Mouse (Mus musculus) monocyte, adult 5-6 weeks (primary cell): ENCODE results near the gene Dennd5b. TPM values are rescaled to one million over a fixed set of nuclear protein-coding genes. Genes with fewer than 3 reads are reported as not detected.
A peak's percentile ranks its signal among the peaks of the same experiment; 100 is the strongest.
"Not testable (repeated sequence)": the region's sequence is repeated elsewhere in the genome, so short reads cannot be mapped to it uniquely, and the experiment has no call there.

Experiments
- ATAC-seq: fragments of 153-309, 156-312 bp; replicated peaks from 2 replicates; pipeline ENCODE4 v1.8.0; 2017; ENCODE audit warnings: mild to moderate bottlenecking; ENCODE audit not compliant: low TSS enrichment, insufficient number of reproducible peaks, severe bottlenecking, poor library complexity, low FRiP score
- total RNA-seq: library from RNA; stranded (forward); fragments of 200-1000, 200-491, 200-594 nt; gene quantifications from 3 replicates; pipeline ENCODE4 v1.2.3, GENCODE M21; 2017

Dennd5b gene
- 4.7 to 7.3 TPM (median 4.8 TPM) in 3 replicates for total RNA-seq

DNA sequence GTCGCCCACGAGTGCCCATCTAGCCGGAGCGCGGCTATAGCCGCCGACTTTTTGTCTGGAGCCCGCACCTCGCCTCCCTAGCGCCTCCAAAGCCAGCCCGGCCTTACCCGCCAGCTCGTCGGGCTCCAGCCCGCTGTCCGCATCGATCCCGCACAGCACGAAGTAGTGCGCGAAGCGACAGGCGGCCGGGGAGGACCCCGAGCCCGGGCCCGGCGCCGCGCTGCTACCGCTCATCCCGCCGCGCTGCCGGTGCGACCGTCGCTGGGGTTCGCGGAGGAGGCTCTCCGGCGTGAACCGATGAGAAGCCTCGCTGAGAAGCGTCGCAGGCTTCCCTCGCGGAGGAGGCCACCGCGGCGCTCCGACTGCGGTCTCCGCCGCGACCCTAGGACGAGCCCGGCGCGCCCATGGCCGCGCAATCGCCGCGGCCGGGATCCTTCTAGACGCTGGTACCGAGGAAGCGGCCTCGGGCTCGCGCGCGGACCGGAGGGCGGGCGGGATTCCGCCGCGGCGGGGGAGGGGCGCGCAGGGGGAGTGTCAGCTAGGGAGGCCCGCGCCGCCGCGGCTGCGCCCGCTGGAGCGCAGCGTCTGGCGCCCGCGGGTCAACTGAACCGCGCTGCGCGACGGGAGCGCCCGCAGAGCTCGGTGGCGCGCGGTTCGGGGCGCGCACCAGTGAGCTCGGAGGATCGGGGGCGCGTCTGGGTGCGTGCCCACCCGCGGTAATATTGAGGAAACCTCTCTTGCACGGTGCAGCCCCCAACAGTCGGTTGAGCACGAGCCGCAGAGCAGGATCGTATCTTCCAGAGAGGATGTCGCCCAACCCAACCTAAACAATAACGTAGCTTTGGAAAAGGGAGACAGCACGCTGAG, at the start of gene Dennd5b:
Dennd5b (minus strand) TSS at position 605 of the 867 bp plus-strand sequence.
- 0 out of 2 replicates have a peak, but pooled peaks have one; percentile 13 for ATAC-seq

DNA sequence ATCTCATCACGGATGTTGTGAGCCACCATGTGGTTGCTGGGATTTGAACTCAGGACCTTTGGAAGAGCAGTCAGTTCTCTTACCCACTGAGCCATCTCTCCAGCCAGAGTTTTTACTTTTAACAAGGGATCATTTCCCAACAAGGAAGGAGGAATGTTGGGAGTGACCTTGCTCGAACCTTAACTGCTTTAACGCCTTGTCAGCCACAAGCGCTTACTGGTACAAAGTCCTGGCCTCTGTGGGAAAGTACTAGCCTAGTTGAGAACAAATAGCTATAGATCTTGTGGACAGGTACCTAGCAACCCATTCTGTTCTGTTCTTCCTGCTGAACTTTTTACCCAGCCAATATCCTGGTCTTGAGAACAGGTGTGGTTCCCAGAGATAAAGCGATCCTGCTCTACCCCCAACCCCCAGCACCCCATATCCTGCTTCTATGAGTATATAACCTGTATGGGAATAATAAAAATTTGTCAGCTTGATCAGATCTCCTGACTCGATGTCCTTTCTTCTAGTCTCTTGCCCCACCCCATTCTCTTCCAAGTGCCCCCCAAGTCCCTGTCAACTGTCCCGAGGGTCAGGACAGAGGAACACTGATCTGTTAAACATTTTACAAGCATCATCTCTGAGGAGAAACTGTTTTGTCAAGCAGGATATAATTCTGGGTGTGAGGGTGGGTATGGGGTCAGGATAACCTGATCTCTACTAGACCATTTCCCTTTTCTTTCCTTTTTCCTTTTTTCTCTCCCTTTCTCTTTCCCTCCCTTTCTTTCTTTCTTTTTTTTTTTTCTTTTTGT, 47.2 kb upstream of the Dennd5b start:
- ATAC-seq: no peak

DNA sequence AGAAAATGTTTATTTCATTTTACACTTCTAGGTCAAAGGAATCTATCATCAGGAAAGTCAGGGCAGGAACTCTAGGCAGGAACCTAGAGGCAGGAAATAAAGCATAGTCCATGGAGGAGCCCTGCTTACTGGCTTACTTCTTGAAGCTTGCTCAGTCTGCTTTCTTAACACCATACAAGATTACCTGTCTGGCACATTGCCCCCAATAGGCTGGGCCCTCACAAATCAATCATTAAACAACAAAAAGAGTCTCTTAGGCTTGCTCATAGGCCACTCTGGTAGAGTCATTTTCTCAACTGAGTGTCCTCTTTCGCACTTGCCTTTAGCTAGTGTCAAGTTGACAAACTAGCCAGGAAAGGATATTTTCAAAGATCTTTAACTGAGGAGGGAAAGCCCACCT, 43.7 kb upstream of the Dennd5b start:
- no peak for ATAC-seq

DNA sequence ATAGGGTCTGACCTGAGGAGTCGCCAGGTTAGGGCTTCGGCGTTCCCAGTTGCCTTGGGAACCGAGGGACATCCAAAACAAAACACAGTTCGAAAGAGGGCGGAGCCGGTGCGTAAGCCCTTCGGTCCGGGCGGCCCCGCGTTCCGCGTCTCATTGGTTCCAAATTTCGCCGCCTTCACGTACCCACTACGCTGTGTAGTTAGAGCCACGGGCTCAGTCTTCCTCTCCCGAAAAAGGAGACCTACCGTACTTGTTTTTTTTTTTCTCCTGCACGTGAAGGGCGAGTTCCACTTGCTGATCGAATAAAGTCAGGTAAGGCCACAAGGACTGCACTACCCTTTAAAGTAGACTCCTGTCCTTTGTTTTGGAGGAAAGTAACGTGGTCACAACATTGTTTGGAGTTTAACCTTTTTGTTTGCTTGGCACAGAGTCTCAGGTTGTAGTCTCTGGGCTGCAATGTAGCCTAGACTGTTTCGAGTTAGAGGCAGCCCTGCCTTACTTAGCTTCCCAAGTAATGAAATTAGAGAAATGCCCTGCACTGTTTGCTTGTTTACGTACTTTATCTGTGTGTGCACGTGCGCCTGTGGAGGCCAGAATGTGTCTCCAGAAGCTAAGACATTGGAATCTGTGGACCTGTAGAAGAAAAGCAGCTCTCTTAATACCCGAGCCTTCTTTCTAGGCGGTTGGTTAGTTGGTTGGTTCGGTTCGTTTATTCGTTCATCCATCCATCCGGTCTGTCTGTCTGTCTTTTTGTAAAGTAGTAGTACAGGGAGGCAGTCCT, 40.1 kb upstream of the Dennd5b start:
- peak; percentile 94 for ATAC-seq

DNA sequence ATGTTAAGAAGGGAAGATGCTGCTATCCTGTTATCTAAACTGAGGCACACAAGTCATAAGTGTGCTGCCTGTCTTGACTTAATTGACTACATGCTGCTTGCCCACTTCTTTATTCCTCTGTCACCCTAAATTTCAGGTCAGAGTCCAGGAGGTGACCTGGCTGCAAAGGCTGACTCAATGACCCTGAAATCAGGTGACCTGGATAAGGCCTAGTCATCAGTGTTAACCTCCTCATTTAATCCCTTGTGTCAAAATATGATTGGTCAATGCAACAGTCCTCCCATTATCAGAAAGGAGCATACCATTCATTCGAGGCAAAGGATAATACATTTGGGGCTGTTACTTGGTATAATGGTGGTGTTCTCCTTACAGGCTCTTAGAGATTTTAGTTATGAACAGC, 38.0 kb upstream of the Dennd5b start, which contains the start of gene Etfbkmt:
Etfbkmt (plus strand) TSS at position 379 of the 400 bp plus-strand sequence.
- no peak for ATAC-seq

DNA sequence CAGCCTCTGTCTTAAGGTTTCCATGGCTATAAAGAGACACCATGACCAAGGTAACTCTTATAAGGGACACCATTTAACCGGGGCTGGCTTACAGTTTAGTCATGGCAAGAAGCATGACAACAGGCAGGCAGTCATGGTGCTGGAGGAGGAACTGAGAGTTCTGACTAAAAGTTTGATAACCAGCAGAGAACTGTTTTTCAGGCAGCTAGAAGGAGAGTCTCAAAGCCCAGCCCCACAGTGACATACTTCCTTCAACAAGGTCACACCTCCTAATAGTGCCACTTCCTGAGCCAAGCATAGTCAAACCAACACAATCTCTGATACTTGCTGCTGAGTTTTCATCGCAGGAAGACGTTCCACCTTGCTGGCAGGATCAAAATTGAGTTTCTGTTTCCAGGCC, 37.5 kb upstream of the Dennd5b start:
- peak; percentile 48; the same call in 1 of the 2 replicates for ATAC-seq

DNA sequence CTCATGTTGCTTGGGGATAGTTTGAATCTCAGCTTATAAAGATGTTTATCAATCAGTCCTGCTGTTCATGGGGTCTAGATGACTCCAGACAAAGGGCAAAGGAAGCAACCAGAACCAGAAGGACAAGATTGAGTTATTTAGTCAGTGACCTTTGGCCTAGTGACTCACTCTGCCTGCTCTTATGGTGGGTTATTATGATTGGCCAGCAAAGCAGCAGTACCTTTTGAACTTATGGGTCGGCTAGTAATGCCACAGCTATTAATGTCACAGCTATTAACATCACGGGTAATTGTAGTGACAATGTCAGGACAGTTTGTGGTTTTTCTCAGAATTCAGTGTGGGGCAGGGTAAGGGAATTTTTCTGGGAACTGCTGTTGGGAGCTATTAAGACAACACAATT, 36.5 kb upstream of the Dennd5b start:
- no peak for ATAC-seq

DNA sequence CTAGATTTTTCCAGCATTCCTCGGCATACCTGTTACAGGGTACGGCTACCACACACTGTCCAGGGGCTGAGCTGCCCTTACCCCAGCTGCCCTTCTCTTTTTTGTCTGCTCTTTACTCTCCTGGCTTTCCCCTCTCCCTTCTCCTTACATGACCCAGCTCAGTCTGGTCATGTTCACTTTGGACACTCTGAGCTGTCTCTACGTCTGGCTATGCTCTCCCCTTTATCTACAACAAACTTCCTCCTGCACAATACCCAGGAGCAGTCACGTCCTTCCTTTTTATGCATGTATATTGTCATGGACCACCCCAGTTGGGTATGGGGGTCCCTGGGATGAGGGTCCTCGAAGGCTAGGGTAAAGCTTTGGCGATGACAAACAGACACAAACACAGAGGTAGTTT, 34.2 kb upstream of the Dennd5b start:
- no peak for ATAC-seq

DNA sequence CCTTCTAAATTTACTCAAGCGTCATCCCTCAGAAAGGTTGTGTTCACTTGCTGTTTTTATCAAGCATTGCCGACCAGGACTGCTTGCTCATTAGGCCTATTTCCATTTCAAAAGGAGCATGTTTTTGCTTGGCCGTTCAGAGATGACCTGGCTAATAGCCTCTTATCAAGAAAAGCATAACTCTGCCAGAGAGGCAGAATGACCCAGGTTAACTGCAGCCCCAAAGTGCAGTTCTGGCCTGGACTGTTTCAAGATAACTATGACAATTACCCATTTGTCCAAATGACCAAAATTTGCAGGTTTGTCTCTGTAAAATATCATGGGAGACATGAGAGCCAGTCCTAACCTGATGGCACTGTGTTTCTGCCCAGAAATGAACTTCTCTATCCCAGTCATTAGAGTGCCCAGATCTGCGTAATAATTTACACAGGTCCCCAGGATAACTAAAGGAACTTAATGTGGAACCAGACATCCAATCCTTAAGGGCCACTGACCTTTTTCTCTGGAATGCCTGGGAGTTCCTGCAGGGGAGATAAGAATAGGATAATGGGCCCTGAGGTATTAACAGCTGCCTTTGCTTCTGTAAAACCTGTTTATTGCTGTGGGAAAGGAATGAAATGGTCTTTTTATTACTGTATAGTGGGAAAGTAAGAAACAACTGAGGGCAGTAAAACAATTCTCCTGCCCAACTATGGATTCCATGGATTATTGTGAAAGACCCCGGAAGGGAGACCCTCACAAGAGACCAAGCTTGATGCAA, 33.1 kb upstream of the Dennd5b start:
- no peak for ATAC-seq

DNA sequence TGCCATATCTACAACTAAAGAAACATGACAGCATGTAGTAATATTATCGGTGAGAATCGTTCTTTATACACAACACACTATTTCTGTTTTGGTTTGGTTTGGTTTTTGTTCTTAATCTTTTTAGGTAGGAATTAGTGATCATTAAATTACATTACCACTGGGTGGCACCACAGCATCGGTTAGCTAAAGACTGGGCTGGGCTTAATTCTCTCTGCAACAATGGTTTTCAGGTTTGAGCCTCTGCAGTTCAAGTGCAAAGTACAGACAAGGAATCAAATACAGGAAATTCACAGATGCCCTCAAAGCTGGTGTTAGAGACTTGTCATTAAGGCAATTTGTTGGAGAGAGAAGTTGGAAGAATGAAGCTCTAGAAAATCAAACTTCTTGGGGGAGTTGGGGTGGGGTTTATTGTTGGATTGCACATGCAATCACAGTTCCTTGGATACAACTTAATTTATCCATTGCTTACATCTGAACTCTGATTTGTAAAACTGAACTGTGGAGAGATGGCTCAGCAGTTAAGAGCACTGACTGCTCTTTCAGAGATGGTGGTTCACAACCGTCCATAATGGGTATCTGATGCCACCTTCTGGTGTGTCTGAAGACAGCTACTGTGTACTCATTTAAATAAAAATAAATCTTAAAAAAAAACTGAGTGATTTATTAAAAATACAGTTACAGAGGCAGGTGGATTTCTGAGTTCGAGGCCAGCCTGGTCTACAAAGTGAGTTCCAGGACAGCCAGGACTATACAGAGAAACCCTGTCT, 31.0 kb upstream of the Dennd5b start:
- peak; percentile 92 for ATAC-seq

DNA sequence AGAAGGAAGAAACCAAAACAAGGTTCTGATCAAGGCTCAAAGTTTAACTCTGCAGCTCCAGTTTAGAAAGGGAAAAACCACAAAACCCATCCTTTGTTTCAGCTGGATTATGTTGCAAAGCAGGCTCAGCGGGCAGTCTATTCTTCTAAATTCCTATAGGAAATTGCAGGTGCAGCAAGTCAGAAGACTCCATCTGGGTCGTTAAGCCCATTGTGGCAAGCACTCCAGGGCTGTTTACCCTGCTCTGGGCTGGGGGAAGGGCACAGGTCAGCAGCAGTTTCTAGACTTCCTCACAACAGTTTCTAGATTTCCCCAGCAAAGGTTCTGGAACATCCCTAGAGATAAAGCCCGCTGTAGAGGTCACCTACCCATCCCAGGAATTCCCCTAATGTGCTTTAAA, 29.6 kb upstream of the Dennd5b start:
- no peak for ATAC-seq

DNA sequence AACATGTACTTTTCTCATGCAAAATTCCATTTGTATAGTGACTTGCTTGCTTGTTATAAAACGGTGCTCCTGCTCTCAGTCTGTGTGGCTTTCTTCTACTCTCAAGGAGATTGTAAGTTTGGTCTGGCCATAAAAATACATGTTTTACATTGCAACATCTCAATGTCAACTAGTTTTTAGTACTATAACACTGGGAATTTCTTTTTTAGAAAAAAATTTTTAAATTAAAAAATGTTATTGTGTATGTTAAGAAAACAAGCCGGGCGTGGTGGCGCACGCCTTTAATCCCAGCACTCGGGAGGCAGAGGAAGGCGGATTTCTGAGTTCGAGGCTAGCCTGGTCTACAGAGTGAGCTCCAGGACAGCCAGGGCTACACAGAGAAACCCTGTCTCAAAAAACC, 28.4 kb upstream of the Dennd5b start, which contains the start of gene Gm10203:
Gm10203 (plus strand) TSS at position 301 of the 400 bp plus-strand sequence.
- not testable (repeated sequence) for ATAC-seq

DNA sequence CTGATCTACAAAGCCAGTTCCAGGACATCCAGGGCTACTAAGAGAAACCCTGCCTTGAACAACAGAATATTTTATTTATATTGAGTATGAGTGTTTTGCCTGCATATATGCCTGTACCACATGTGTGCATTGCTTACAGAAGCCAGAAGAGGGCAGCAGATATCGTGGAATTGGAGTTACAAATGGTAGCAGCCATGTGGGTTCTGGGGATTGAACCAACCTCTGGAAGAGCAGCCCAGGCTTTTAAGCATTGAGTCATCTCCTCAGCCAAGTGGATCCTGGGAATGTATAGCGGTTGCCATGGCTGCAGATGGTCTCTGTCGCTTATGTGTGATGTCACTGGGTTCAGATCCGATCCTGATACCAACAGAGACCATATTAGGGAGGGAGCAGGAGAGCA, 25.2 kb upstream of the Dennd5b start:
- 0 out of 2 replicates have a peak, but pooled peaks have one; percentile 50 for ATAC-seq

DNA sequence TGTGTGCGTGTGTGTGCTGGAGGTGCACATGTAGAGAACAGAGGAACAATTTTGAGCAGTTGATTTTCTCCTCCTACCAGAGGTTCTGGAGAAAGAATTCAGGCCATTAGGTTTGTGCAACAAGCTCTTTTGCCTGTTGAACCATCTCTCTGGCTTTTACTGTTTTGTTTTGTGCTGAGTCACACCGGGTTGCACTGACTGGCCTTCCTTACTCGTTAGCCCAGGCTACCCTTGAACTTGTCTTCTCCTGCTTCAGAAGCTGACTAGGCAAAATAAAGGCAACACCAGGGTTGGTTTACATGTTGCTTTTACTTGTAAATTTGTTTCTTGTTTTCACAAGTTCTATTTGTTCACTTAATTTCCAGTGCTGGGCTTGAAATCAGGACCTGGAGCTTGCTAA, 21.6 kb upstream of the Dennd5b start:
- ATAC-seq: no peak

DNA sequence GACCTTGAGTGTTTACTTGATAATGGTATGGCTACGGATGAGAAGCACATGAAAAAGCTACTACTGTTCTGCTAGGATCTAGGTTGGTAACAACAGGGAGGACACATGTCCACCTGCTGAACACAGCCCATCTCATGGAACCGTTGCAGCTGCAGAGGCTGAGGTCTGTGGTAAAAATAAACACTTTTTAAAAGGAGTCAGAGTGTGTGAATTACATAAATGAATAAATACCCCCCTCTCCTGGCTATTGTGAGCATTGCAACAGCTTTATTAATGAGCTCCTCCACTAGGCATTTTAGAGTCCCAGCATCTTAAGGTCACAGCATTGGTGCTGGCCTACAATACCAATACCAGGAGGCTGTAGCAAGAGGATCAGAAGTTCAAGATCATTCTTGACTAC, 18.4 kb upstream of the Dennd5b start:
- ATAC-seq: peak; percentile 80; the same call in 1 of the 2 replicates

DNA sequence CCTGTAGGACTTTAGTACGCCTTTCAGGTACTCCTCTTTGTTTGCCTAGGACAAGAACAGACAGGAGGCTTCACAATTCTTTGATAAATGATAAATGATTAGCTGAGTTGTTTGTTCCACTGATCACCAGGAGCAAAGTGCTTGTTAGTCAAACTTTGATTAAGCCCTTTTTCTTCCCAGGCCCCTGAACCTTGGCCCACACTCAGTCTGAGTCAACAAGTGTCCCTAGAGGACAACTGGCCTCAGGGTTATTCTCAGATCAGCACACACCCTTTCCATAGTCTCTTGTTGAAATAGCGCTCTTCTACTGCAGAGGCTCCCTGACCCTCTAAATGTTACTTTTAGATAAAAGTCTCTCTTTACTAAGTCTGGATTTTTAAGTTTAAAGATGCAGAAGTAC, 17.5 kb upstream of the Dennd5b start:
- no peak for ATAC-seq

DNA sequence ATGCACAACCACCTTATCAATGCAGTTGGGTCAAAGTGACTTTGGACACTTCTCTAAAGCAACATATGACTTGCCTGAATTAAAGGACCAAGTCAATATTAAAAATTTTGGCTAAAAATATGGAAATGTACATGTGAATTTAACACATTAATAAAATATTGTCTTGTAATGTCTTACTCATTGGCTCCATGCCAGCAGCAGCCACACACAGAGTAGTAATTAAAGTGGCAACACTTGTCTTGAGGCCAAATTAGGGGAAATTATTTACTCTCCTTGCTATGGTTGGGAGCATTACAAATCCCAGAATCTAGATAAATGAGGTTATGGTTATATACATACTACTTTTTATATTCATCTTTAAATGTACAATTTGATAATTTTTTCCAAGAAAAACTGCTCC, 15.5 kb upstream of the Dennd5b start:
- ATAC-seq: no peak
